Comparison of ENCODE assay signal across 29 mouse cellular contexts in genomic region chr13:58204202-58204601, GRCm38 (mm10).
"Had no signal": no experiment of that assay in that cellular context is flagged by ENCODE, and none has a peak within 500 bp of the region (broad histone marks: within the 10 kb centered on the region; RNA-seq: fewer than 3 reads in every experiment).

No protein-coding gene starts in this region.

- H3K4me1 ChIP-seq: hindbrain, embryonic 10.5 days; intestine, embryonic 15.5 days had no signal

- DNase-seq: heart, postnatal 14 days; heart, postnatal 36 days; heart, postnatal 4 days; kidney, adult 11 months; kidney, adult 18-20 months; kidney, adult 2 months; kidney, adult 8-10 months; kidney, adult 9 months; kidney, postnatal 10 days; kidney, postnatal 14 days; kidney, postnatal 25 days; kidney, postnatal 36 days; kidney, postnatal 4 days; layer of hippocampus, adult 9-11 months; layer of hippocampus, postnatal 36 days had no signal

- H3K27me3 ChIP-seq: heart, embryonic 12.5 days; heart, embryonic 13.5 days; heart, embryonic 15.5 days; hindbrain, embryonic 12.5 days; hindbrain, embryonic 13.5 days; hindbrain, embryonic 15.5 days; intestine, embryonic 15.5 days; kidney, embryonic 15.5 days had no signal

- H3K9me3 ChIP-seq: heart, embryonic 12.5 days; heart, embryonic 13.5 days; heart, embryonic 15.5 days; hindbrain, embryonic 10.5 days; hindbrain, embryonic 12.5 days; hindbrain, embryonic 13.5 days; hindbrain, embryonic 15.5 days; intestine, embryonic 15.5 days; kidney, embryonic 15.5 days had no signal

- H3K4me3 ChIP-seq: heart, embryonic 12.5 days; heart, embryonic 13.5 days; heart, embryonic 15.5 days; hindbrain, embryonic 10.5 days; hindbrain, embryonic 12.5 days; hindbrain, embryonic 13.5 days; hindbrain, embryonic 15.5 days; intestine, embryonic 15.5 days; kidney, embryonic 15.5 days; layer of hippocampus, adult 2 months; left cerebral cortex, adult 2 months had no signal

- H3K9ac ChIP-seq: heart, embryonic 12.5 days; heart, embryonic 13.5 days; heart, embryonic 15.5 days; hindbrain, embryonic 12.5 days; hindbrain, embryonic 13.5 days; hindbrain, embryonic 14.5 days; hindbrain, embryonic 15.5 days; intestine, embryonic 15.5 days; kidney, embryonic 15.5 days had no signal

- H3K27ac ChIP-seq: heart, embryonic 13.5 days; heart, embryonic 15.5 days; hindbrain, embryonic 10.5 days; hindbrain, embryonic 12.5 days; hindbrain, embryonic 13.5 days; hindbrain, embryonic 14.5 days; hindbrain, embryonic 15.5 days; hindbrain, postnatal 0 days; intestine, embryonic 15.5 days; kidney, embryonic 15.5 days; kidney, postnatal 0 days; layer of hippocampus, adult 2 months; left cerebral cortex, adult 2 months had no signal

- H3K36me3 ChIP-seq: heart, embryonic 12.5 days; heart, embryonic 13.5 days; heart, embryonic 15.5 days; hindbrain, embryonic 12.5 days; hindbrain, embryonic 13.5 days; hindbrain, embryonic 15.5 days; intestine, embryonic 15.5 days; kidney, embryonic 15.5 days had no signal
